ENCODE assay signal across 20 mouse cellular contexts in the genomic region with DNA sequence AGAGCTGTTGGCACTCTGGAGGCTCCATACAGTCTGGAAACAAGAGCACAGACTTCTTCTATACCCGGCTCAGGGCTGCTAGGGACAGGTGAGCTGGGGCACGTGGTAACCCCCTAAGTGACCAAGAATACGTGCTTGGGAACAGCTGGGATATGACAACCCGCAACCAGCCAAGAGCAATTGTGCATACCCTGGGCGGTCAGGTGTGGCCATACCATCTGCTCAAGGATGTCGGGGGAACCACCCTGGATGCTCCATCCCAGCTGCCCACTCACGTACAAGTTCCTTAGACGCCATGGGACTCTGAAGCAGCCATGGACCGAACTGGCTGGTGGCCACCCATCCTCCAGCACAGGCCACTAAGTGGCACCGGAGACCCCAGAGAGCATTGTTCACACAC. TPM values are rescaled to one million over a fixed set of nuclear protein-coding genes. Genes with fewer than 3 reads are reported as not detected.
DNase-seq lines count a peak whose midpoint lies in the region; ATAC-seq lines count a peak whose summit lies in the region.
"Had no signal": no experiment of that assay in that cellular context is flagged by ENCODE, and none has a peak within 500 bp of the region (broad histone marks: within the 10 kb centered on the region; RNA-seq: fewer than 3 reads in every experiment).

No protein-coding gene starts in this region.

- WGBS in hindbrain, embryonic 16.5 days, result 78% methylated on average over 10 of the region's 10 CpGs
- 93% methylated on average over 10 of the region's 10 CpGs for WGBS in hindbrain, embryonic 10.5 days
- 91% methylated on average over 10 of the region's 10 CpGs for WGBS in limb, embryonic 12.5 days
- 94% methylated on average over 10 of the region's 10 CpGs for WGBS in limb, embryonic 10.5 days
- 94% methylated on average over 10 of the region's 10 CpGs for WGBS in stomach, embryonic 16.5 days

- H3K36me3 ChIP-seq in hindbrain, embryonic 16.5 days (ENCODE audit: control insufficient read depth, insufficient read depth, low read length), result no peaks in the 10 kb centered on the region
- no peaks in the 10 kb centered on the region for H3K36me3 ChIP-seq in hindbrain, embryonic 10.5 days
- no peaks in the 10 kb centered on the region for H3K36me3 ChIP-seq in limb, embryonic 12.5 days
- H3K36me3 ChIP-seq in limb, embryonic 10.5 days, result no peaks in the 10 kb centered on the region
- no peaks in the 10 kb centered on the region for H3K36me3 ChIP-seq in stomach, embryonic 16.5 days (ENCODE audit: control insufficient read depth, insufficient read depth, low read length)
- H3K36me3 ChIP-seq: liver, embryonic 13.5 days; lung, embryonic 15.5 days; neural tube, embryonic 12.5 days had no signal

- H3K4me2 ChIP-seq in hindbrain, embryonic 16.5 days (ENCODE audit: low read length), result no peak overlapping the region
- no peak overlapping the region for H3K4me2 ChIP-seq in limb, embryonic 12.5 days
- no peak overlapping the region for H3K4me2 ChIP-seq in stomach, embryonic 16.5 days (ENCODE audit: low read depth, low read length)
- H3K4me2 ChIP-seq: heart, embryonic 11.5 days; liver, embryonic 13.5 days; lung, embryonic 15.5 days; neural tube, embryonic 12.5 days had no signal

- H3K9me3 ChIP-seq in hindbrain, embryonic 16.5 days (ENCODE audit: control insufficient read depth, low read length), result no peaks in the 10 kb centered on the region
- H3K9me3 ChIP-seq in hindbrain, embryonic 10.5 days, result peaks cover 4% of the 10 kb centered on the region; the same call in 1 of the 2 replicates
- no peaks in the 10 kb centered on the region for H3K9me3 ChIP-seq in limb, embryonic 12.5 days
- H3K9me3 ChIP-seq in limb, embryonic 10.5 days (replicated peaks), result no peaks in the 10 kb centered on the region; the same call in 1 of the 2 replicates
- H3K9me3 ChIP-seq in stomach, embryonic 16.5 days (replicated peaks; ENCODE audit: control insufficient read depth, low read length), result no peaks in the 10 kb centered on the region
- H3K9me3 ChIP-seq: liver, embryonic 13.5 days; lung, embryonic 15.5 days had no signal

- ATAC-seq in hindbrain, embryonic 16.5 days, result peak; percentile 46
- no peak for ATAC-seq in limb, embryonic 12.5 days (ENCODE audit: insufficient number of reproducible peaks, insufficient read depth, low FRiP score, low TSS enrichment, low read depth)
- ATAC-seq in stomach, embryonic 16.5 days (ENCODE audit: insufficient read depth, low FRiP score), result no peak
- ATAC-seq: inflammation-experienced regulatory T-cells, adult 6 months had no signal

- H3K27ac ChIP-seq in hindbrain, embryonic 16.5 days (ENCODE audit: low read depth, low read length), result no peak overlapping the region
- no peak overlapping the region for H3K27ac ChIP-seq in hindbrain, embryonic 10.5 days
- H3K27ac ChIP-seq in limb, embryonic 12.5 days, result peak overlapping the region; percentile 72
- H3K27ac ChIP-seq in limb, embryonic 10.5 days, result no peak overlapping the region
- peak overlapping the region; percentile 32; the same call in 1 of the 2 replicates for H3K27ac ChIP-seq in stomach, embryonic 16.5 days (ENCODE audit: low read length)
- H3K27ac ChIP-seq: liver, embryonic 13.5 days; macrophage; midbrain, embryonic 10.5 days; neural tube, embryonic 12.5 days had no signal

- H3K27me3 ChIP-seq in hindbrain, embryonic 16.5 days (replicated peaks; ENCODE audit: control insufficient read depth, insufficient read depth, low read length), result no peaks in the 10 kb centered on the region
- H3K27me3 ChIP-seq in hindbrain, embryonic 10.5 days (ENCODE audit: insufficient read depth, poor library complexity, severe bottlenecking), result no peaks in the 10 kb centered on the region
- peaks cover 6% of the 10 kb centered on the region for H3K27me3 ChIP-seq in limb, embryonic 12.5 days
- no peaks in the 10 kb centered on the region for H3K27me3 ChIP-seq in limb, embryonic 10.5 days (ENCODE audit: low read depth, poor library complexity, severe bottlenecking)
- H3K27me3 ChIP-seq in stomach, embryonic 16.5 days (ENCODE audit: control insufficient read depth, insufficient read depth, low read length), result no peaks in the 10 kb centered on the region
- H3K27me3 ChIP-seq: liver, embryonic 13.5 days; lung, embryonic 15.5 days; neural tube, embryonic 12.5 days had no signal

- DNase-seq in cerebellum, postnatal 10 days, result peak; percentile 39 to 43
- no peak for DNase-seq in cerebellum, adult 9-11 months
- no peak for DNase-seq in hindbrain, embryonic 10.5 days (ENCODE audit: low spot score)
- DNase-seq in limb, embryonic 10.5 days (ENCODE audit: low spot score), result no peak
- no peak for DNase-seq in frontal cortex, postnatal 36 days (ENCODE audit: low spot score in 2 of 2)
- DNase-seq: cerebellum, adult 11 months; embryo, embryonic 11 days; liver, embryonic 13.5 days; right cerebral cortex, adult 18-20 months; thymus, adult 18-20 months; thymus, postnatal 4 days had no signal

- H3K4me1 ChIP-seq in hindbrain, embryonic 16.5 days (ENCODE audit: control insufficient read depth, insufficient read depth, low read depth, low read length), result no peaks in the 10 kb centered on the region; the same call in 1 of the 2 replicates
- 0 out of 2 replicates have a peak, but pooled peaks cover 9% of the 10 kb centered on the region for H3K4me1 ChIP-seq in hindbrain, embryonic 10.5 days (replicated peaks)
- peaks cover 19% of the 10 kb centered on the region for H3K4me1 ChIP-seq in limb, embryonic 12.5 days (replicated peaks)
- peaks cover 15% of the 10 kb centered on the region for H3K4me1 ChIP-seq in limb, embryonic 10.5 days
- peaks cover 12% of the 10 kb centered on the region for H3K4me1 ChIP-seq in stomach, embryonic 16.5 days (ENCODE audit: control insufficient read depth, insufficient read depth, low read length)
- H3K4me1 ChIP-seq: liver, embryonic 13.5 days; midbrain, embryonic 10.5 days had no signal

- H3K9ac ChIP-seq in hindbrain, embryonic 16.5 days (ENCODE audit: low read depth, low read length), result no peak overlapping the region
- no peak overlapping the region for H3K9ac ChIP-seq in limb, embryonic 12.5 days (replicated peaks)
- H3K9ac ChIP-seq in stomach, embryonic 16.5 days (ENCODE audit: low read length), result no peak overlapping the region
- H3K9ac ChIP-seq: liver, embryonic 13.5 days; lung, embryonic 15.5 days; neural tube, embryonic 12.5 days had no signal

- H3K4me3 ChIP-seq in hindbrain, embryonic 16.5 days (ENCODE audit: low read length), result no peak overlapping the region
- no peak overlapping the region for H3K4me3 ChIP-seq in hindbrain, embryonic 10.5 days
- no peak overlapping the region for H3K4me3 ChIP-seq in limb, embryonic 12.5 days (replicated peaks)
- no peak overlapping the region for H3K4me3 ChIP-seq in limb, embryonic 10.5 days
- H3K4me3 ChIP-seq in stomach, embryonic 16.5 days (replicated peaks; ENCODE audit: low read length), result no peak overlapping the region
- H3K4me3 ChIP-seq: liver, embryonic 13.5 days; lung, embryonic 15.5 days; midbrain, embryonic 10.5 days; neural tube, embryonic 12.5 days had no signal

RNA-seq across cellular contexts. Expression of a gene that starts 26.8 kb away (rescaled TPM):
- 3.2 TPM in 2 replicates for polyA plus RNA-seq in hindbrain, embryonic 16.5 days (2015; fragmentation: Nextera tagmentation; extraction: Ambion mirVana)
- polyA plus RNA-seq in hindbrain, embryonic 10.5 days (2016; fragmentation: Nextera tagmentation; extraction: Ambion mirVana), result 0.56 and 0.89 TPM in 2 replicates
- polyA plus RNA-seq in limb, embryonic 12.5 days (2016; fragmentation: Nextera tagmentation; extraction: Ambion mirVana), result 0.38 and 0.44 TPM in 2 replicates
- 0.10 and 0.14 TPM in 2 replicates for polyA plus RNA-seq in limb, embryonic 10.5 days (2016; fragmentation: Nextera tagmentation; extraction: Ambion mirVana)
- polyA plus RNA-seq in stomach, embryonic 16.5 days (2015; fragmentation: Nextera tagmentation; extraction: Ambion mirVana), result 1.6 and 1.7 TPM in 2 replicates

Comparison
In these comparisons a context has a peak if more than half of its experiments do, and no peak if none do; other contexts are left out.
1. DNase-seq: peak in cerebellum, postnatal 10 days (2 of 2); none in cerebellum, adult 9-11 months (single experiment), hindbrain, embryonic 10.5 days (single experiment), limb, embryonic 10.5 days (single experiment) and frontal cortex, postnatal 36 days (0 of 2).
2. H3K27ac ChIP-seq: peak in limb, embryonic 12.5 days (single experiment) and stomach, embryonic 16.5 days (single experiment); none in hindbrain, embryonic 16.5 days (single experiment), hindbrain, embryonic 10.5 days (single experiment) and limb, embryonic 10.5 days (single experiment).